Mouse (Mus musculus): ENCODE measurements at regions not wholly inside any gene's neighbourhood (a gene's known extent, or its start where the extent isn't known, plus 50 kb on each side); places are given as distances from the start of the nearest gene placed in this dataset.

- no peak for TF ChIP-seq MAFK (IDR thresholded peaks at IDR 0.05; ENCODE audit: insufficient read depth, low read depth, low read length)
- no peak for TF ChIP-seq HCFC1 (IDR thresholded peaks at IDR 0.05; ENCODE audit: borderline replicate concordance, insufficient read depth, low read length)
- no peak for TF ChIP-seq ZC3H11A (IDR thresholded peaks at IDR 0.05; ENCODE audit: borderline replicate concordance, low read depth, low read length)
- TF ChIP-seq CHD2 (IDR thresholded peaks at IDR 0.05; ENCODE audit: low read depth, low read length) = no peak
- no peak for TF ChIP-seq ZNF384 (IDR thresholded peaks at IDR 0.05; ENCODE audit: low read depth, low read length)
- no peak for DNase-seq (ENCODE audit: low read depth, low spot score)
- in situ Hi-C loops (cut with MboI; ENCODE audit: low sequenced_read_pairs in 2 of 2, unreplicated experiment in 2 of 2) = no loop called here
- no peak overlapping the region for H3K4me3 ChIP-seq (ENCODE audit: insufficient read depth in 1 of 2, low read depth in 1 of 2, low read length in 2 of 2, poor library complexity in 1 of 2, severe bottlenecking in 1 of 2)
- no peak overlapping the region for H3K9ac ChIP-seq (ENCODE audit: insufficient read depth, low read depth, low read length, poor library complexity, severe bottlenecking)
- no peaks in the 10 kb centered on the region for H3K4me1 ChIP-seq (ENCODE audit: control insufficient read depth in 2 of 2, insufficient read depth in 2 of 2, low read length in 2 of 2, poor library complexity in 1 of 2)
- H3K27ac ChIP-seq (ENCODE audit: insufficient read depth, low read depth, low read length, poor library complexity, severe bottlenecking) = no peak overlapping the region
- H3K36me3 ChIP-seq (ENCODE audit: control insufficient read depth, insufficient read depth, low read length, poor library complexity, severe bottlenecking) = no peaks in the 10 kb centered on the region
- no peaks in the 10 kb centered on the region for H3K9me3 ChIP-seq (ENCODE audit: control insufficient read depth, insufficient read depth, low read depth, low read length)
These were observed 569.9 kb upstream of the Itga1 start for GRCm38 (mm10) chr13:115671685-115672084.

GRCm38 (mm10) chr13:115669516-115669915 is 567.8 kb upstream of the Itga1 start:
- DNase-seq (ENCODE audit: low read depth, low spot score) = no peak
- no peaks in the 10 kb centered on the region for H3K4me1 ChIP-seq (ENCODE audit: control insufficient read depth in 2 of 2, insufficient read depth in 2 of 2, low read length in 2 of 2, poor library complexity in 1 of 2)
- in situ Hi-C loops (cut with MboI; ENCODE audit: low sequenced_read_pairs in 2 of 2, unreplicated experiment in 2 of 2) = no loop called here
- TF ChIP-seq ZNF384 (IDR thresholded peaks at IDR 0.05; ENCODE audit: low read depth, low read length) (no peak), MAFK (IDR thresholded peaks at IDR 0.05; ENCODE audit: insufficient read depth, low read depth, low read length) (no peak), ZC3H11A (IDR thresholded peaks at IDR 0.05; ENCODE audit: borderline replicate concordance, low read depth, low read length) (no peak), CHD2 (IDR thresholded peaks at IDR 0.05; ENCODE audit: low read depth, low read length) (no peak), HCFC1 (IDR thresholded peaks at IDR 0.05; ENCODE audit: borderline replicate concordance, insufficient read depth, low read length) (no peak)
- no peaks in the 10 kb centered on the region for H3K36me3 ChIP-seq (ENCODE audit: control insufficient read depth, insufficient read depth, low read length, poor library complexity, severe bottlenecking)
- H3K9ac ChIP-seq (ENCODE audit: insufficient read depth, low read depth, low read length, poor library complexity, severe bottlenecking) = no peak overlapping the region
- no peak overlapping the region for H3K4me3 ChIP-seq (ENCODE audit: insufficient read depth in 1 of 2, low read depth in 1 of 2, low read length in 2 of 2, poor library complexity in 1 of 2, severe bottlenecking in 1 of 2)
- no peaks in the 10 kb centered on the region for H3K9me3 ChIP-seq (ENCODE audit: control insufficient read depth, insufficient read depth, low read depth, low read length)
- no peak overlapping the region for H3K27ac ChIP-seq (ENCODE audit: insufficient read depth, low read depth, low read length, poor library complexity, severe bottlenecking)

- Histone ChIP-seq H3K4me3 (ENCODE audit: insufficient read depth in 1 of 2, low read depth in 1 of 2, low read length in 2 of 2, poor library complexity in 1 of 2, severe bottlenecking in 1 of 2) (no peak overlapping the region), H3K9me3 (ENCODE audit: control insufficient read depth, insufficient read depth, low read depth, low read length) (no peaks in the 10 kb centered on the region), H3K36me3 (ENCODE audit: control insufficient read depth, insufficient read depth, low read length, poor library complexity, severe bottlenecking) (no peaks in the 10 kb centered on the region), H3K27ac (ENCODE audit: insufficient read depth, low read depth, low read length, poor library complexity, severe bottlenecking) (no peak overlapping the region), H3K4me1 (ENCODE audit: control insufficient read depth in 2 of 2, insufficient read depth in 2 of 2, low read length in 2 of 2, poor library complexity in 1 of 2) (no peaks in the 10 kb centered on the region), H3K9ac (ENCODE audit: insufficient read depth, low read depth, low read length, poor library complexity, severe bottlenecking) (no peak overlapping the region)
- TF ChIP-seq CHD2 (IDR thresholded peaks at IDR 0.05; ENCODE audit: low read depth, low read length) = no peak
- no peak for TF ChIP-seq HCFC1 (IDR thresholded peaks at IDR 0.05; ENCODE audit: borderline replicate concordance, insufficient read depth, low read length)
- TF ChIP-seq ZNF384 (IDR thresholded peaks at IDR 0.05; ENCODE audit: low read depth, low read length) = no peak
- no peak for TF ChIP-seq MAFK (IDR thresholded peaks at IDR 0.05; ENCODE audit: insufficient read depth, low read depth, low read length)
- no peak for TF ChIP-seq ZC3H11A (IDR thresholded peaks at IDR 0.05; ENCODE audit: borderline replicate concordance, low read depth, low read length)
- no peak for DNase-seq (ENCODE audit: low read depth, low spot score)
- in situ Hi-C loops (cut with MboI; ENCODE audit: low sequenced_read_pairs in 2 of 2, unreplicated experiment in 2 of 2) = no loop called here
These were observed 553.4 kb upstream of the Itga1 start for GRCm38 (mm10) chr13:115655134-115655533.

- no peak overlapping the region for H3K4me3 ChIP-seq (ENCODE audit: insufficient read depth in 1 of 2, low read depth in 1 of 2, low read length in 2 of 2, poor library complexity in 1 of 2, severe bottlenecking in 1 of 2)
- no peaks in the 10 kb centered on the region for H3K36me3 ChIP-seq (ENCODE audit: control insufficient read depth, insufficient read depth, low read length, poor library complexity, severe bottlenecking)
- DNase-seq (ENCODE audit: low read depth, low spot score) = no peak
- no peak overlapping the region for H3K9ac ChIP-seq (ENCODE audit: insufficient read depth, low read depth, low read length, poor library complexity, severe bottlenecking)
- TF ChIP-seq HCFC1 (IDR thresholded peaks at IDR 0.05; ENCODE audit: borderline replicate concordance, insufficient read depth, low read length) (no peak), MAFK (IDR thresholded peaks at IDR 0.05; ENCODE audit: insufficient read depth, low read depth, low read length) (no peak), CHD2 (IDR thresholded peaks at IDR 0.05; ENCODE audit: low read depth, low read length) (no peak), ZNF384 (IDR thresholded peaks at IDR 0.05; ENCODE audit: low read depth, low read length) (no peak), ZC3H11A (IDR thresholded peaks at IDR 0.05; ENCODE audit: borderline replicate concordance, low read depth, low read length) (no peak)
- no peaks in the 10 kb centered on the region for H3K4me1 ChIP-seq (ENCODE audit: control insufficient read depth in 2 of 2, insufficient read depth in 2 of 2, low read length in 2 of 2, poor library complexity in 1 of 2)
- no peak overlapping the region for H3K27ac ChIP-seq (ENCODE audit: insufficient read depth, low read depth, low read length, poor library complexity, severe bottlenecking)
- no peaks in the 10 kb centered on the region for H3K9me3 ChIP-seq (ENCODE audit: control insufficient read depth, insufficient read depth, low read depth, low read length)
- in situ Hi-C loops (cut with MboI; ENCODE audit: low sequenced_read_pairs in 2 of 2, unreplicated experiment in 2 of 2) = no loop called here
These were observed 551.2 kb upstream of the Itga1 start for GRCm38 (mm10) chr13:115652935-115653334.

- in situ Hi-C loops (cut with MboI; ENCODE audit: low sequenced_read_pairs in 2 of 2, unreplicated experiment in 2 of 2) = no loop called here
- no peak for DNase-seq (ENCODE audit: low read depth, low spot score)
- Histone ChIP-seq H3K9ac (ENCODE audit: insufficient read depth, low read depth, low read length, poor library complexity, severe bottlenecking) (no peak overlapping the region), H3K4me3 (ENCODE audit: insufficient read depth in 1 of 2, low read depth in 1 of 2, low read length in 2 of 2, poor library complexity in 1 of 2, severe bottlenecking in 1 of 2) (no peak overlapping the region), H3K36me3 (ENCODE audit: control insufficient read depth, insufficient read depth, low read length, poor library complexity, severe bottlenecking) (no peaks in the 10 kb centered on the region), H3K9me3 (ENCODE audit: control insufficient read depth, insufficient read depth, low read depth, low read length) (no peaks in the 10 kb centered on the region), H3K4me1 (ENCODE audit: control insufficient read depth in 2 of 2, insufficient read depth in 2 of 2, low read length in 2 of 2, poor library complexity in 1 of 2) (no peaks in the 10 kb centered on the region), H3K27ac (ENCODE audit: insufficient read depth, low read depth, low read length, poor library complexity, severe bottlenecking) (no peak overlapping the region)
- TF ChIP-seq MAFK (IDR thresholded peaks at IDR 0.05; ENCODE audit: insufficient read depth, low read depth, low read length) (no peak), CHD2 (IDR thresholded peaks at IDR 0.05; ENCODE audit: low read depth, low read length) (no peak), HCFC1 (IDR thresholded peaks at IDR 0.05; ENCODE audit: borderline replicate concordance, insufficient read depth, low read length) (no peak), ZC3H11A (IDR thresholded peaks at IDR 0.05; ENCODE audit: borderline replicate concordance, low read depth, low read length) (no peak), ZNF384 (IDR thresholded peaks at IDR 0.05; ENCODE audit: low read depth, low read length) (no peak)
These were observed 550.6 kb upstream of the Itga1 start for GRCm38 (mm10) chr13:115652352-115652751.
